Mouse (Mus musculus) limb, embryonic 10.5 days (tissue): ENCODE data around the gene Tmem230. TPM values are rescaled to one million over a fixed set of nuclear protein-coding genes. Genes with fewer than 3 reads are reported as not detected.

Source experiments
- DNase-seq: peaks from one replicate; pipeline ENCODE4 v3.0.0-alpha.2; 2017; ENCODE audit warnings: low spot score
- H3K27ac ChIP-seq: fragments of 300-500 bp; sonication (generic); 2 replicates; pipeline ENCODE4 v1.5.1; 2016; ENCODE audit warnings: mild to moderate bottlenecking
- H3K27me3 ChIP-seq: fragments of 300-500 bp; sonication (generic); 2 replicates; pipeline ENCODE4 v1.6.1; 2016; ENCODE audit warnings: low read depth, mild to moderate bottlenecking; ENCODE audit not compliant: poor library complexity, severe bottlenecking
- H3K36me3 ChIP-seq: fragments of 300-500 bp; sonication (generic); 2 replicates; pipeline ENCODE4 v1.6.1; 2016; ENCODE audit warnings: mild to moderate bottlenecking, moderate library complexity
- H3K4me1 ChIP-seq: fragments of 300-500 bp; sonication (generic); 2 replicates; pipeline ENCODE4 v1.6.1; 2016
- H3K4me3 ChIP-seq: fragments of 300-500 bp; sonication (generic); 2 replicates; pipeline ENCODE4 v1.5.1; 2016; ENCODE audit warnings: mild to moderate bottlenecking, moderate library complexity
- H3K9me3 ChIP-seq: fragments of 300-500 bp; sonication (generic); replicated peaks from 2 replicates; pipeline ENCODE4 v1.6.1; 2016; ENCODE audit warnings: mild to moderate bottlenecking
- WGBS: fragments of 180-500 bp; shearing (Covaris S2); methylation state at CpG from one replicate; pipeline ENCODE4 v1.1.7; 2016; 5-methylcytosine and 5-hydroxymethylcytosine counted together
- polyA plus RNA-seq: library from polyadenylated mRNA; unstranded; fragments of >200 nt; fragmentation: Nextera tagmentation; extraction: Ambion mirVana; gene quantifications from 2 replicates; pipeline ENCODE4 v1.2.1, GENCODE M21; 2016

The Tmem230 gene
- polyA plus RNA-seq, 1 experiment from 2014 or later, result 45.0 TPM

- WGBS, result 80% methylated on average over 3 of the region's 3 CpGs
- H3K4me3 ChIP-seq, result no peak overlapping the region
- H3K27ac ChIP-seq, result no peak overlapping the region
- H3K27me3 ChIP-seq, result no peaks in the 10 kb centered on the region
- DNase-seq, result no peak
- no peaks in the 10 kb centered on the region for H3K36me3 ChIP-seq
- no peaks in the 10 kb centered on the region for H3K9me3 ChIP-seq
- no peaks in the 10 kb centered on the region for H3K4me1 ChIP-seq
Measured at GRCm38 (mm10) chr2:132203186-132203585, 44.4 kb downstream of the Tmem230 start.

GRCm38 (mm10) chr2:132198017-132198933, 49.3 kb downstream of the Tmem230 start:
- Histone ChIP-seq H3K36me3 (no peaks in the 10 kb centered on the region), H3K4me1 (no peaks in the 10 kb centered on the region), H3K4me3 (no peak overlapping the region), H3K27ac (no peak overlapping the region), H3K27me3 (no peaks in the 10 kb centered on the region), H3K9me3 (no peaks in the 10 kb centered on the region)
- DNase-seq, result no peak
- WGBS, result 58% methylated on average over 9 of the region's 9 CpGs

- Histone ChIP-seq H3K9me3 (no peaks in the 10 kb centered on the region), H3K4me1 (no peaks in the 10 kb centered on the region), H3K36me3 (no peaks in the 10 kb centered on the region), H3K27ac (no peak overlapping the region), H3K27me3 (no peaks in the 10 kb centered on the region), H3K4me3 (no peak overlapping the region)
- 91% methylated on average over 2 of the region's 2 CpGs for WGBS
- no peak for DNase-seq
Measured at GRCm38 (mm10) chr2:132195602-132196001, 52.0 kb downstream of the Tmem230 start.

- Histone ChIP-seq H3K36me3 (no peaks in the 10 kb centered on the region), H3K27ac (no peak overlapping the region), H3K4me1 (no peaks in the 10 kb centered on the region), H3K9me3 (no peaks in the 10 kb centered on the region), H3K27me3 (no peaks in the 10 kb centered on the region), H3K4me3 (no peak overlapping the region)
- WGBS, result 78% methylated on average over 3 of the region's 3 CpGs
- no peak for DNase-seq
Measured at GRCm38 (mm10) chr2:132190602-132191161, 56.9 kb downstream of the Tmem230 start.

Other genes with a start within 250 kb of the Tmem230 start
- 5.5 and 5.9 TPM in 2 replicates for gene Rassf2, start 217.5 kb downstream of the Tmem230 start, polyA plus RNA-seq
- 8.1 and 9.8 TPM in 2 replicates for gene Slc23a2, start 102.7 kb downstream of the Tmem230 start, polyA plus RNA-seq
- gene Pcna, start 5.5 kb upstream of the Tmem230 start, polyA plus RNA-seq, result 401 and 431 TPM in 2 replicates
- gene Cds2, start 15.3 kb upstream of the Tmem230 start, polyA plus RNA-seq, result 25.8 and 26.7 TPM in 2 replicates
- gene Prokr2, start 137.6 kb upstream of the Tmem230 start, polyA plus RNA-seq, result 0.34 and 0.78 TPM in 2 replicates